Mouse (Mus musculus) intestine, embryonic 14.5 days (tissue): ENCODE measurements around the gene Fam114a1. TPM values are rescaled to one million over a fixed set of nuclear protein-coding genes. Genes with fewer than 3 reads are reported as not detected.

Experiments
- ATAC-seq: fragments of 200-750 bp; cut with Nextera tagmentation; replicated peaks from 2 replicates; pipeline ENCODE4 v1.8.0; 2017; ENCODE audit warnings: low read depth, moderate number of reproducible peaks, moderate TSS enrichment, moderate library complexity; ENCODE audit not compliant: low FRiP score, low TSS enrichment
- DNase-seq: peaks from one replicate; pipeline ENCODE4 v3.0.0-alpha.2; 2018; ENCODE audit warnings: low spot score
- H3K27ac ChIP-seq: fragments of 300-500 bp; sonication (generic); 2 replicates; pipeline ENCODE4 v1.5.1; 2014; ENCODE audit warnings: low read depth, mild to moderate bottlenecking, control low read depth
- H3K27me3 ChIP-seq: fragments of 300-500 bp; sonication (generic); replicated peaks from 2 replicates; pipeline ENCODE4 v1.6.1; 2014; ENCODE audit warnings: low read length, control low read depth; ENCODE audit not compliant: control insufficient read depth, insufficient read depth
- H3K36me3 ChIP-seq: fragments of 300-500 bp; sonication (generic); 2 replicates; pipeline ENCODE4 v1.6.1; 2014; ENCODE audit warnings: low read length, control low read depth; ENCODE audit not compliant: control insufficient read depth, insufficient read depth
- H3K4me1 ChIP-seq: fragments of 300-500 bp; sonication (generic); replicated peaks from 2 replicates; pipeline ENCODE4 v1.6.1; 2014; ENCODE audit warnings: low read length, control low read depth, mixed read lengths; ENCODE audit not compliant: control insufficient read depth, insufficient read depth
- H3K4me2 ChIP-seq: fragments of 300-500 bp; sonication (generic); 2 replicates; pipeline ENCODE4 v1.6.1; 2014; ENCODE audit warnings: low read length
- H3K4me3 ChIP-seq: fragments of 300-500 bp; sonication (generic); 2 replicates; pipeline ENCODE4 v1.5.1; 2014; ENCODE audit warnings: low read depth, low read length, control low read depth, mixed read lengths
- H3K9ac ChIP-seq: fragments of 300-500 bp; sonication (generic); 2 replicates; pipeline ENCODE4 v1.6.1; 2014; ENCODE audit warnings: mild to moderate bottlenecking, low read length
- H3K9me3 ChIP-seq: fragments of 300-500 bp; sonication (generic); 2 replicates; pipeline ENCODE4 v1.6.1; 2016; ENCODE audit warnings: low read length, control low read depth; ENCODE audit not compliant: control insufficient read depth
- WGBS: fragments of 180-500 bp; shearing (Covaris S2); extraction: QIAGEN DNeasy Blood & Tissue Kit; methylation state at CpG from one replicate; pipeline ENCODE4 v1.1.7; 2014; 5-methylcytosine and 5-hydroxymethylcytosine counted together
- polyA plus RNA-seq: library from polyadenylated mRNA; unstranded; fragments of >200 nt; fragmentation: Nextera tagmentation; extraction: Ambion mirVana; gene quantifications from 2 replicates; pipeline ENCODE4 v1.2.1, GENCODE M21; 2014

Fam114a1 gene
- polyA plus RNA-seq, 1 experiment from 2014 or later: 32.4 TPM

DNA sequence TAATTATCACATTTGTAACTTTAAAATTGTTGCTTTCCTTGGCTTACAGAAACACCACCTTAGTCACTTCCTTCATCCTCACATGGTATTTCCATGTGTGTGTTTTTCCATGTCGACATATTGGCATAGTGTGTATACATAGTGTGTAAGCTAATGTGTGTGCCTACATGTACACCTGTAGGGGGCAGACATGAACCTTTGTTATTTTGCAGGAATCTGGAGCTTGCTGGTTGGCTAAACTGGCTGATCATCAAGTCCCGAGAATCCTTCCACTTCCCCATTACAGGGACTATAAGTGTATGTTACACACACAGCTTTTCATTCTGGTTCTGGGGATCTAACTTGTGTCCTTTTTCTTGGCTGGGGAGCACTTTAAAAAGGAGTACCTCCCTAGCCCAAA, 106.2 kb downstream of the Fam114a1 start:
- Histone ChIP-seq H3K27me3 (no peaks in the 10 kb centered on the region), H3K9ac (no peak overlapping the region), H3K9me3 (no peaks in the 10 kb centered on the region), H3K4me1 (0 out of 2 replicates have a peak, but pooled peaks cover 3% of the 10 kb centered on the region), H3K27ac (no peak overlapping the region), H3K4me3 (no peak overlapping the region), H3K4me2 (no peak overlapping the region), H3K36me3 (no peaks in the 10 kb centered on the region)
- WGBS: 75% methylated on average over 2 of the region's 2 CpGs
- no peak for ATAC-seq
- DNase-seq: no peak

DNA sequence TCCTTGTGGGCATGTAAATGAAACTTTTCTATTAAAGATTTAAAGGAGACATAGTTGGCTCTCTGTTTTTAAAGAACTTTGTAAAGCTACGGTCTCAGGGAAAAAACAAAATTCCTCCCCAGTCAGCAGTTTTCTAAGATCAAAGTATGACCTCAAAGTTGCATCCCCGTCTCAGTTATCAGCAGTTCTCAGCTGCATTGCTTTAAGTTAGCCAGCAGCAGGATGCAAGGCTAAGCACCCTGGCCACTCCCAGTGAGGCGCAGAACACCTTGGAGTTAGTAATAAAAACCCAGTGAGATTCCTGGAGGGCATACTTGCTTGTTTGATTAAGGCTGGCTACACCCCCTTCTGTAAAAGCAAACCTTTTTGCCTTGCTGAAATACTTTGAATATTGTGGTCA, 106.9 kb downstream of the Fam114a1 start:
- H3K27ac ChIP-seq: no peak overlapping the region
- 28% methylated on average over 3 of the region's 3 CpGs for WGBS
- H3K9me3 ChIP-seq: no peaks in the 10 kb centered on the region
- DNase-seq (no peak), ATAC-seq (no peak)
- 0 out of 2 replicates have a peak, but pooled peaks cover 3% of the 10 kb centered on the region for H3K4me1 ChIP-seq
- no peaks in the 10 kb centered on the region for H3K36me3 ChIP-seq
- no peaks in the 10 kb centered on the region for H3K27me3 ChIP-seq
- H3K4me3 ChIP-seq: no peak overlapping the region
- no peak overlapping the region for H3K4me2 ChIP-seq
- no peak overlapping the region for H3K9ac ChIP-seq

GRCm38 (mm10) chr5:65078081-65078480, 108.2 kb downstream of the Fam114a1 start:
- Histone ChIP-seq H3K27ac (no peak overlapping the region), H3K9me3 (no peaks in the 10 kb centered on the region), H3K4me3 (no peak overlapping the region), H3K27me3 (no peaks in the 10 kb centered on the region), H3K9ac (no peak overlapping the region), H3K36me3 (no peaks in the 10 kb centered on the region), H3K4me2 (no peak overlapping the region), H3K4me1 (0 out of 2 replicates have a peak, but pooled peaks cover 3% of the 10 kb centered on the region)
- 90% methylated on average over 4 of the region's 4 CpGs for WGBS
- no peak for DNase-seq
- no peak for ATAC-seq

GRCm38 (mm10) chr5:65079881-65080280, 110.0 kb downstream of the Fam114a1 start:
- Histone ChIP-seq H3K27me3 (no peaks in the 10 kb centered on the region), H3K4me3 (peak overlapping the region; percentile 34), H3K4me2 (peak overlapping the region; percentile 48), H3K36me3 (no peaks in the 10 kb centered on the region), H3K4me1 (0 out of 2 replicates have a peak, but pooled peaks cover 3% of the 10 kb centered on the region), H3K27ac (peak overlapping the region; percentile 20; the same call in 1 of the 2 replicates), H3K9ac (peak overlapping the region; percentile 30; the same call in 1 of the 2 replicates), H3K9me3 (no peaks in the 10 kb centered on the region)
- WGBS: 30% methylated on average over 9 of the region's 9 CpGs
- ATAC-seq (no peak), DNase-seq (no peak)

- WGBS: 81% methylated on average over 4 of the region's 4 CpGs
- H3K4me1 ChIP-seq: 0 out of 2 replicates have a peak, but pooled peaks cover 3% of the 10 kb centered on the region
- H3K27ac ChIP-seq: no peak overlapping the region
- DNase-seq: no peak
- no peaks in the 10 kb centered on the region for H3K27me3 ChIP-seq
- H3K36me3 ChIP-seq: no peaks in the 10 kb centered on the region
- H3K9me3 ChIP-seq: no peaks in the 10 kb centered on the region
- no peak for ATAC-seq
- H3K4me2 ChIP-seq: no peak overlapping the region
- H3K4me3 ChIP-seq: no peak overlapping the region
- no peak overlapping the region for H3K9ac ChIP-seq
Observed at GRCm38 (mm10) chr5:65081836-65082235, 112.0 kb downstream of the Fam114a1 start.

GRCm38 (mm10) chr5:65086522-65086921, 116.7 kb downstream of the Fam114a1 start:
- Histone ChIP-seq H3K9me3 (no peaks in the 10 kb centered on the region), H3K4me3 (no peak overlapping the region)

GRCm38 (mm10) chr5:65089707-65090106, 119.8 kb downstream of the Fam114a1 start:
- 72% methylated on average over 3 of the region's 3 CpGs for WGBS
- Histone ChIP-seq H3K4me3 (no peak overlapping the region), H3K9me3 (no peaks in the 10 kb centered on the region), H3K27ac (no peak overlapping the region), H3K27me3 (no peaks in the 10 kb centered on the region), H3K36me3 (no peaks in the 10 kb centered on the region), H3K4me1 (peaks cover 7% of the 10 kb centered on the region), H3K4me2 (no peak overlapping the region), H3K9ac (no peak overlapping the region)
- no peak for ATAC-seq
- DNase-seq: no peak

More at GRCm38 (mm10) chr5:65086522-65086921, 116.7 kb downstream of the Fam114a1 start:
- Histone ChIP-seq H3K27me3 (no peaks in the 10 kb centered on the region), H3K36me3 (no peaks in the 10 kb centered on the region), H3K4me1 (no peaks in the 10 kb centered on the region), H3K9ac (no peak overlapping the region), H3K27ac (no peak overlapping the region), H3K4me2 (no peak overlapping the region)
- no peak for DNase-seq
- WGBS: 72% methylated on average over 6 of the region's 6 CpGs
- ATAC-seq: no peak

DNA sequence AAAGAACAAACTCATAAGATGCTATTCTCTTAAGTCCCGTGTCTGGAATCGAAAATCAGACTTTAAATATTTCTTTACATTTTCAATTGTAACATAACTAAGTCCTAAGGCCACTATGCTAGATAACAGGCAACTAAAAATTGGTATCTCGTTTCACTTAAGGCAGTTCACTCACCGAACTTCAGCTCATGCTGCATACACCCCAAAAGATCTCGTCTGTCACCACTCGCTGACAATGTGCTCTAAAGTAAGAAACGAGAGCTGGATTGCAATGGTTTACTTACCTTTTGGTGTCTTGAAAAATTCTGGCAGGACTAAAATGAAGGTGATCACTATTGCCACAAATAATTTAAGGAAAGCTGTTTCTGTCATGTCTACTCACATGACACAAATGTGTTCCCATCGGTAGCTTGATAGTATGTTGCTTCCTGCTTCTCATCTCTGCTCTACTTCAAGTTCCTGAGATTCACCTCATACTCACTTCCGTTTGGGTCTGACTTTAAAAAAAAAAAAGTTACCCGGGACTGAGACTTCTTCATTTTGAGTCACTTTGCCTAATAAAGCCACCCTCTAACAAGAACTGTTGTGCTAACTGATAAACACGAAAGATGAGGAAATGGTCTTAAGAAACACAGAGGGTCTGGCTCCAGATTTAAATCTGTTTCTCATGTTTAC, 121.5 kb downstream of the Fam114a1 start:
- 0 out of 2 replicates have a peak overlapping the region, but pooled peaks have one; percentile 7 for H3K4me2 ChIP-seq
- no peaks in the 10 kb centered on the region for H3K36me3 ChIP-seq
- H3K4me1 ChIP-seq: peaks cover 7% of the 10 kb centered on the region
- no peak overlapping the region for H3K9ac ChIP-seq
- DNase-seq: no peak
- H3K27ac ChIP-seq: peak overlapping the region; percentile 30; the same call in 1 of the 2 replicates
- 54% methylated on average over 11 of the region's 11 CpGs for WGBS
- no peak overlapping the region for H3K4me3 ChIP-seq
- ATAC-seq: no peak
- H3K9me3 ChIP-seq: no peaks in the 10 kb centered on the region
- H3K27me3 ChIP-seq: no peaks in the 10 kb centered on the region
